Mouse (Mus musculus) neural tube, embryonic 12.5 days (tissue): ENCODE measurements around the gene Tbx4. TPM values are rescaled to one million over a fixed set of nuclear protein-coding genes. Genes with fewer than 3 reads are reported as not detected.
A peak's percentile ranks its signal among the peaks of the same experiment; 100 is the strongest.

Source experiments
- ATAC-seq: fragments of 200-750 bp; cut with Nextera tagmentation; 2 replicates; pipeline ENCODE4 v1.8.0; 2017; ENCODE audit warnings: low read depth, mild to moderate bottlenecking, moderate TSS enrichment, moderate library complexity; ENCODE audit not compliant: low FRiP score
- H3K27ac ChIP-seq: fragments of 300-500 bp; sonication (generic); 2 replicates; pipeline ENCODE4 v1.5.1; 2016
- H3K27me3 ChIP-seq: fragments of 300-500 bp; sonication (generic); replicated peaks from 2 replicates; pipeline ENCODE4 v1.6.1; 2016; ENCODE audit warnings: mild to moderate bottlenecking
- H3K36me3 ChIP-seq: fragments of 300-500 bp; sonication (generic); 2 replicates; pipeline ENCODE4 v1.6.1; 2016; ENCODE audit warnings: mild to moderate bottlenecking
- H3K4me1 ChIP-seq: fragments of 300-500 bp; sonication (generic); 2 replicates; pipeline ENCODE4 v1.6.1; 2016
- H3K4me2 ChIP-seq: fragments of 300-500 bp; sonication (generic); replicated peaks from 2 replicates; pipeline ENCODE4 v1.6.1; 2016; ENCODE audit warnings: mild to moderate bottlenecking
- H3K4me3 ChIP-seq: fragments of 300-500 bp; sonication (generic); 2 replicates; pipeline ENCODE4 v1.5.1; 2016
- H3K9ac ChIP-seq: fragments of 300-500 bp; sonication (generic); 2 replicates; pipeline ENCODE4 v1.6.1; 2016; ENCODE audit warnings: mild to moderate bottlenecking
- H3K9me3 ChIP-seq: fragments of 300-500 bp; sonication (generic); 2 replicates; pipeline ENCODE4 v1.6.1; 2016; ENCODE audit warnings: mild to moderate bottlenecking
- WGBS: fragments of 180-500 bp; shearing (Covaris S2); methylation state at CpG from one replicate; pipeline ENCODE4 v1.1.7; 2016; 5-methylcytosine and 5-hydroxymethylcytosine counted together
- polyA plus RNA-seq: library from polyadenylated mRNA; unstranded; fragments of >200 nt; fragmentation: Nextera tagmentation; extraction: Ambion mirVana; gene quantifications from 2 replicates; pipeline ENCODE4 v1.2.1, GENCODE M21; 2016

The Tbx4 gene
- polyA plus RNA-seq, 1 experiment from 2014 or later, result 0.39 TPM

DNA sequence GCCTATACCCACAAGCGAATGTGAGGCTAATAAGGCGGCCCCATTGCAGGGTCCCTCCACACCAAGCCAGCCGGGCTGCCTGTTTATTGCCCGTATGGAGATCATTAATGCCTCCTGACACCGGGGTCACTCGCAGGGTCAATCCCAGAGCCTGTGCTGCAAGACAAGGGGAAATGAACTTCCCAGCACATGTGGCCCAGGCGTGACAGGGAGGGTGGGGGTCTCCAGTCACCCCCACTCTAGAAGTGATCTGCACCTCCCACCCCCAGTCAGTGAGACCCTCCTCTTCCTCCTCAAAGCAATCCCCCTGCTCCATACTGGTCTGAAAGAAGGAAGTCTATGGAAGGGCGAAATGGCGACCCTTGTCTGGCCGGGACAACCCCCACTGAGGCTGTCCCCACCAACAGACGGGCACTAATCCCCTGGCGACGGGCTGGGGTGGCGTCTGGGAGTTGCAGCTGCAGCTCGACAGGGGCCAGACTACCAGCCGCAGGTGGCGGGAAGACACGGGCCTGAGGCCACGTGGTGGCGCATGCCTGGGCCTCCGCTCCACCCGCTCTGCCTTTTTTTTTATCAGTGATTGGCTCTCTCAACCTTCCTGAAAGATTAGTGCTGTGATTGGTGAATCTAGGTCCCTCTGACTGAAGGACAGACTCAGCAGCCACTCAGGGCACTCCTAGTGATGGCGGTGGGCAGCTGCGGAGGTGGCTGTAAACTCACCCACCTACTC lies 10.0 kb upstream of the Tbx4 start:
- no peaks in the 10 kb centered on the region for H3K4me1 ChIP-seq
- H3K9me3 ChIP-seq, result no peaks in the 10 kb centered on the region
- no peak for ATAC-seq
- no peaks in the 10 kb centered on the region for H3K36me3 ChIP-seq
- peaks cover 4% of the 10 kb centered on the region for H3K27me3 ChIP-seq
- H3K9ac ChIP-seq, result no peak overlapping the region
- H3K4me3 ChIP-seq, result no peak overlapping the region
- peak overlapping the region; percentile 27 for H3K4me2 ChIP-seq
- WGBS, result 46% methylated on average over 24 of the region's 24 CpGs
- no peak overlapping the region for H3K27ac ChIP-seq

DNA sequence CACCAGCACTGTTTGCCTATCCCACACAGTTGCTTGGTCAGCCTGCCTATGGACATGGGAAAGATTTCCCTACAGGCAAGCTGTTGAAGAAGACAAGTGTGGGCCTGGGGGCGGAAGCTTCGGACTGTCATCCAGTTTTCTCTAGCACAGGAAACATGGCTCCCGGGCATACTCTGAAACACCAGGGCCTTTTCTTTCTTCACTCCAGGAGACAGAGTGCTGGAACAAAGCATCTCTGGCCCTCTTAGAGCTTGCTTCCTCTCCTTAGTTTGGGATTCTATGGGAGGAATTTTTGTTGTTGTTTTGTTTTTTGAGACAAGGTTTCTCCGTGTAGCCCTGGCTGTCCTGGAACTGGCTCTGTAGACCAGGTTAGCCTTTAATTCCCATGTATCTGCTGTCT lies 1.7 kb upstream of the Tbx4 start:
- Histone ChIP-seq H3K4me1 (peaks cover 12% of the 10 kb centered on the region), H3K36me3 (no peaks in the 10 kb centered on the region), H3K9ac (no peak overlapping the region), H3K9me3 (no peaks in the 10 kb centered on the region), H3K27ac (no peak overlapping the region), H3K4me3 (no peak overlapping the region), H3K27me3 (peaks cover 52% of the 10 kb centered on the region), H3K4me2 (no peak overlapping the region)
- 40% methylated on average over 4 of the region's 4 CpGs for WGBS
- no peak for ATAC-seq

DNA sequence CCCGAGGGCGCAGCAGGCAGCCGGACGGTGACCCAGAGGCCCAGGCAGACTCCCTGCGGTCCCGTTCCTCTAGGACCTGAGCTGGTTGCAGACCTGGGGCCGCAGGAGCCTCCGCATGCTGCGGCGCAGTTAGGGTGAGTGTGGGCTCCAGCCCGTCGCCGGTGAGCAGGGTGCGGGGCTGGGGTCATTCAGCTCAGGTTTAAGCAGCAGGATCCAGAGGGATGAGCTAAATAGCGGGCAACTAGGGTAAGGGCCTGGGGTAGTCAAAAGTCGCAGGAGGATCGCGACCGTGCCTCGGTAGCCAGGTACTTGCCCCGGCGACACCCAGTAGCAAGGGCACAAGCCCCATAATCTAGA lies 185 bp downstream of the Tbx4 start:
- Histone ChIP-seq H3K4me3 (no peak overlapping the region), H3K9me3 (no peaks in the 10 kb centered on the region), H3K4me1 (peaks cover 27% of the 10 kb centered on the region), H3K9ac (no peak overlapping the region), H3K27ac (no peak overlapping the region), H3K27me3 (peaks cover 68% of the 10 kb centered on the region), H3K36me3 (no peaks in the 10 kb centered on the region), H3K4me2 (peak overlapping the region; percentile 9; the same call in 1 of the 2 replicates)
- 2% methylated on average over 22 of the region's 22 CpGs for WGBS
- ATAC-seq, result no peak

DNA sequence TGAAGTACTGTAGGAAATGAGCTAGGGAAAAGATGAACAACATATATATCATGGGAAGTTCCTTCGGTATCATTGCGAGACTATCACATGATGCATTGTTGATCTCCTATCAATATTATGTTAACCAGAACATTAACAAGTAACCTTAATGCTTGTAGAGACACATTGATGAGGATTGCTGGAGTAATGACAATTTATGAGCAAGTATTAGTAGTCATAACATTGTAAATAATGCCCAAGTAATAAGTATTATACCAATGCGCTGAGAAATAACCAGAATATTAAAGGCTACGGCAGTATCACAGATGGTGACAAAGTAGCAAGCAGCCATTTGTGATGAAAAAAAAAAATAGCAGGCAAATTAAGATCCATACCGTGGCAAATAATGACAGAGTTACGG lies 1.1 kb downstream of the Tbx4 start:
- Histone ChIP-seq H3K27me3 (peaks cover 76% of the 10 kb centered on the region), H3K36me3 (no peaks in the 10 kb centered on the region), H3K9ac (no peak overlapping the region), H3K4me1 (peaks cover 27% of the 10 kb centered on the region), H3K27ac (no peak overlapping the region), H3K4me2 (no peak overlapping the region), H3K4me3 (no peak overlapping the region), H3K9me3 (no peaks in the 10 kb centered on the region)
- no peak for ATAC-seq
- WGBS, result 19% methylated on average over 6 of the region's 6 CpGs

DNA sequence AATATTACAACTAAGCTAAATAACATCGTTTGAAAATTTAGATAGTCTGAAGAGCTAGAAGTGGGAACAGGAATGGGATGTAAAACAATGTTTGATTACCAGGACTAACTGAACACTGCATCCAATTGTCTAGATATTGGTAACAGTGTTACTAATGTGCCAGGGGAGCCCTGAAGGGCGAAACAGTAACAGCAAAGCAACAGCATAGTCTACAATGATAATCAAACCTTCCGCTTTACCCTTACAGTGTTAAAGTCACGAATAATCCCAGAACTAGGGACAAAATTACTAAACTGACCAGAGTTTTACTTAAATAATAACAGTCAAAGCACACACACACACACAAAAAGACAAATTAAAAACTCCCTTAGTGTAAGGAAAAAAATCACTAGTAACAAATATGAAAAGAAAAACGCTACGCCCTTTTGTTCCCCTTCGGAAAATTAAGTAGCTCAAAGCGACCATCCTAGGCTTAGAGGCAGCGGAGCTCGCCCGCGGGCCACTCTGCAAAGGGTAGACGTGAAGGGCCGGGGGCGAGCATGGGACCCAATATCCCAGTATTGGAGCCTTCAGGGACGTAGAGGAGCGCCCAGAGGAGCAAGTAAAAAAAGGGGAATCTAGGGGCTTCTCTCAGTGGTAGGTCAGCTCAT lies 1.7 kb downstream of the Tbx4 start:
- Histone ChIP-seq H3K9ac (no peak overlapping the region), H3K27ac (no peak overlapping the region), H3K36me3 (no peaks in the 10 kb centered on the region), H3K4me3 (0 out of 2 replicates have a peak overlapping the region, but pooled peaks have one; percentile 11), H3K9me3 (no peaks in the 10 kb centered on the region), H3K4me1 (peaks cover 27% of the 10 kb centered on the region), H3K4me2 (peak overlapping the region; percentile 22; the same call in 1 of the 2 replicates), H3K27me3 (peaks cover 83% of the 10 kb centered on the region)
- 1% methylated on average over 17 of the region's 17 CpGs for WGBS
- no peak for ATAC-seq

- Histone ChIP-seq H3K4me1 (peaks cover 27% of the 10 kb centered on the region), H3K9me3 (no peaks in the 10 kb centered on the region), H3K9ac (no peak overlapping the region), H3K4me2 (peak overlapping the region; percentile 22; the same call in 1 of the 2 replicates), H3K27me3 (peaks cover 86% of the 10 kb centered on the region), H3K4me3 (0 out of 2 replicates have a peak overlapping the region, but pooled peaks have one; percentile 11), H3K27ac (no peak overlapping the region), H3K36me3 (no peaks in the 10 kb centered on the region)
- ATAC-seq, result no peak
- WGBS, result 2% methylated on average over 26 of the region's 26 CpGs
Measured at GRCm38 (mm10) chr11:85888451-85888961, 2.3 kb downstream of the Tbx4 start.

DNA sequence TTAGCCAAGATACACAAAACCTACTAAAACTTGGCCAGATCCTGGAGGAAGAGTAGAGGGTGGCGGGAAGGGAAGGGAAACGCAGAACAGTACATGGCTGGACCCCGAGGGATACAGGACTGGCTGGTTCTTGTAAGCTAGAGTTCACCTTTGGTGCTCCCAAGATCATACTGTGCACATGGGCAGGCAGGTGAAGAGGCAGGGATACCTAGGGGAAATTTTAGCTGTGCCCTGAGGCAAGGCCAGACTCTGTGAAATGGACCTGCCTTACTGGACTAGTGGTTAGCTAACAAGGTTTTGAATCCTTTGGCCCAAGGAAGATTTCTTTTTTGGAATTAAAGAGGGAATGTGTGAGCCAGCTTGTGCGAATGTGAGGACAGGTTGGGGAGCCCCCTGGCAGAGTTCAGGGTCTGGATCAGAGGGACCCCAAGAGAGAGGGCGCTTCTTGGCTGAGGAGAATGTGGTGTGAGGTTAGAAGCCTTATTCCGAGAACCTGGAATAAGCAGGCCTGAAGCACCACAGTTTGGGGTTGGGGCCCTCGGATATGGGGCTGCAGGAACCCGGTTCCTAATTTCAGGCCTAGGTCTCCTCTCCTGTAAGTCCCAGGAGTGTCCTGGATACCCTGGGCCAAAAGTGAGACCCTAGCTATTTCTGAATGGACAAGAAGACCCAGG lies 3.0 kb downstream of the Tbx4 start:
- no peak for ATAC-seq
- H3K9ac ChIP-seq, result no peak overlapping the region
- no peak overlapping the region for H3K27ac ChIP-seq
- peaks cover 27% of the 10 kb centered on the region for H3K4me1 ChIP-seq
- H3K9me3 ChIP-seq, result no peaks in the 10 kb centered on the region
- H3K4me3 ChIP-seq, result no peak overlapping the region
- H3K4me2 ChIP-seq, result no peak overlapping the region
- 12% methylated on average over 8 of the region's 8 CpGs for WGBS
- H3K27me3 ChIP-seq, result peaks cover 91% of the 10 kb centered on the region
- H3K36me3 ChIP-seq, result no peaks in the 10 kb centered on the region

DNA sequence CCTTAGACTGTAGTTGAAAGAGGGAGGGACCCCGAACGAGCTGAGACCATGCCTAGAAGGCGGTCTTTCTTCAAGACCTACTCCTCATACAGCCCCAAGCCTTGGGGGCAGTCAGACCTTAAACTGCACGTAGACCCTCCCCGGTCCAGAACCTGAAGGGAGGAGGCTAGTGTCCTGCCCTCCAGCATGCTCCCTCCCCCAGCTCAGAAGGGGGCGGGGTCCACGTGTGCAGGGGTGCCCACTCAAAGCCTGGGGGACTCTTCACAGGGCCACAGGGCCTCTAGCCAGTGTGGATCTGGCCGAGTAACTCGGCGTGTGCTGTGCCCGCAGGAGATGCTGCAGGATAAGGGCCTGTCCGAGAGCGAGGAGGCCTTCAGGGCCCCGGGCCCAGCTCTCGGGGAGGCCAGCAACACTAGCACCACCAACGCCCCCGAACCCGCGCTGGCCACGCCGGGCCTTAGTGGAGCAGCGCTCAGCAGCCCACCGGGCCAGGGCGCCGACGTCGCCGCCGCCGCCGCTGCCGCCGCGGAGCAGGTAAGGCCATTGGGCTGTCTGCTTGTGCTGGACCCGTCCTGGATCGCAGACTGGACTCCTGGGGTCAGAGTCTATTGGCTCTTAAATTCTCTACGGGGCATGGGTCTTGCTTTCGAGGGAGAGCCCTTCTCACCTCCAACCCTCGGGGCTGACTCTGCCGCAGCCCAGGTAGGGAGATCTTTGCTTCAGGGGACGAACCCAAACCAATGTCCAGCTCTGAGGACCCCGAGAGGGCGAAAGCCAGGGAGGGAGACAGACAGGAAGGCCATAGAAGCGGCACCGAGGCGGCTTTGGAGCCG lies 3.7 kb downstream of the Tbx4 start:
- no peak overlapping the region for H3K4me2 ChIP-seq
- 1% methylated on average over 47 of the region's 47 CpGs for WGBS
- peak overlapping the region; percentile 23; the same call in 1 of the 2 replicates for H3K4me3 ChIP-seq
- no peak overlapping the region for H3K9ac ChIP-seq
- no peak overlapping the region for H3K27ac ChIP-seq
- peaks cover 31% of the 10 kb centered on the region for H3K4me1 ChIP-seq
- H3K27me3 ChIP-seq, result peaks cover 91% of the 10 kb centered on the region
- no peaks in the 10 kb centered on the region for H3K9me3 ChIP-seq
- ATAC-seq, result no peak
- H3K36me3 ChIP-seq, result no peaks in the 10 kb centered on the region

DNA sequence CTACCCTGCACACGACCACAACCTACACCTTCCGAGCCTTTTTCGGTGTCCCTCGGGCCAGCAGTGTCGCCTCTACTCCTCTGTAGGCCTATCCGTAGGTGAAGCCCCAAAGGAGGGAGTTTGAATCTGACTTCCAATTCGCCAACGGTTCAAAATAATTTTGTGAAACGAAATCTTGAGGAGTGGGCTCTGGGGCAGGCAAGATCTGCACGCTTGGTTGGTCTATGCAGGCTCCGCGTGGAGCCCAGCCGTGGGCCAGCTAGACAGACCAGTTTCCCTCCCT lies 4.3 kb downstream of the Tbx4 start:
- Histone ChIP-seq H3K27me3 (peaks cover 91% of the 10 kb centered on the region), H3K4me1 (peaks cover 36% of the 10 kb centered on the region), H3K4me3 (0 out of 2 replicates have a peak overlapping the region, but pooled peaks have one; percentile 2), H3K36me3 (no peaks in the 10 kb centered on the region), H3K9me3 (no peaks in the 10 kb centered on the region), H3K27ac (no peak overlapping the region), H3K4me2 (no peak overlapping the region), H3K9ac (no peak overlapping the region)
- no peak for ATAC-seq
- WGBS, result under 1% methylated on average over 13 of the region's 13 CpGs

DNA sequence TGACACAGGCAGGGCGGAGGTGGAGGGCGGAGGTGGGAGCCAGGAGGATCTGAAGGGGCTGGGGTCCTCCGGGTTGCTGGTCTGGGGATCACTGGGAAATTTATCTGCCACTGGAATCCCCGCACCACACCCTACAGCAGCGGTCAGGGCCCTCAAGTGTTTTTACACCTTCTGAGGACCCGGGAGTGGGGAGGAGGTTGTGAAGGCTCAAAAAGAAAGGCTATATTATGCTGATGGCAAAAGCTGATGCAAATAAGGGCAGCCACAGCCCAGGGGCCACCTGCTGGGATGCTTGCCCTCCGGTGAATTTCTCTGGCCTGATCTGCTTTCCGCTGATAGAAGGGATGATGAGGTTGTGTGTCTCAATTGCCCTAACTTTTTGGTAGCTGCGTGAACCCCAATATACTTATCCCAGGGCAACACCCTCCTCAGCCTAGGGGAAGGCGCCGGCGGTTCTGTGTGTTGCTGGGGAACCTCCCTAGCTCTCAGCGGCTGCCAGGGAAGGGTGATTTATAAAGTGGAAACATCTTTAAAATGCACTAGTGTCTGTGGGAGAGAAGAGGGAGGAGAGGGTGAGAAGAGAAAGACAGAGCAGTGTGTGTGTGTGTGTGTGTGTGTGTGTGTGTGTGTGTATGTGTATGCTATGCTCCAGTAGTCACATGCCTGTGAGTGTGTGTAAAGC lies 4.9 kb downstream of the Tbx4 start:
- Histone ChIP-seq H3K27ac (no peak overlapping the region), H3K9me3 (no peaks in the 10 kb centered on the region), H3K36me3 (no peaks in the 10 kb centered on the region), H3K27me3 (peaks cover 91% of the 10 kb centered on the region), H3K4me1 (peaks cover 34% of the 10 kb centered on the region), H3K4me3 (peak overlapping the region; percentile 2; the same call in 1 of the 2 replicates), H3K9ac (no peak overlapping the region), H3K4me2 (no peak overlapping the region)
- ATAC-seq, result no peak
- under 1% methylated on average over 13 of the region's 13 CpGs for WGBS

DNA sequence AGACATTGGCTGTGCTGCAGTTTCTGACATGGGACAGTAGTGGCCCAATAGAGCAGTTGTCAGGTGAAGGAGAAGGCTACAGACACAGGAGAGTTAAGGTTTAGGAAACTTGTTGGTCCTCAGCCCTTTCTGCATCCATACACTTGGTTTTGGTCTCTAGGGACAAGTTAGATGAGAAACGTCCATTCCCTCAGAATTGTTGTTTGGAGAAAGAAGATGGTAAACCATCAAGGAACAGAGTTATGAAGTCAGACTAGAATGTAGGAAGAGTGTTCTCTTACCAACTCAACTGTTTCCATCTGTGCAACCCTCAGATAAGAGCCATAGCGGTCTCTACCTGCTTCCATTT lies 5.4 kb downstream of the Tbx4 start:
- 1% methylated on average over 2 of the region's 2 CpGs for WGBS

More for the DNA sequence above, 5.4 kb downstream of the Tbx4 start:
- no peak for ATAC-seq
- no peak overlapping the region for H3K9ac ChIP-seq
- H3K27ac ChIP-seq, result no peak overlapping the region
- H3K4me1 ChIP-seq, result peaks cover 31% of the 10 kb centered on the region
- H3K4me3 ChIP-seq, result no peak overlapping the region
- no peak overlapping the region for H3K4me2 ChIP-seq
- peaks cover 91% of the 10 kb centered on the region for H3K27me3 ChIP-seq
- H3K36me3 ChIP-seq, result no peaks in the 10 kb centered on the region
- no peaks in the 10 kb centered on the region for H3K9me3 ChIP-seq
